Mouse (Mus musculus) heart, adult 2 months (tissue): ENCODE data around the gene Pramel1.

ENCODE experiments used
- CTCF ChIP-seq: fragments of 200-600 bp; IDR thresholded peaks from 2 replicates; pipeline ENCODE4 v1.8.1; 2022; ENCODE audit warnings: antibody characterized with exemption, mild to moderate bottlenecking, moderate library complexity
- EP300 ChIP-seq: fragments of 200-500 bp; IDR thresholded peaks from 2 replicates; pipeline ENCODE4 v1.6.1; 2011; ENCODE audit warnings: low read depth, low read length, control low read depth; ENCODE audit not compliant: insufficient read depth

GRCm38 (mm10) chr4:143412219-143413092 is 18.2 kb downstream of the Pramel1 start, which contains the start of gene Pramef8:
- TF ChIP-seq CTCF (no peak), EP300 (peak; percentile 46; the same call in 1 of the 2 replicates)
